Mouse (Mus musculus) spleen, adult 2 months (tissue): ENCODE data around the gene Phactr3. TPM values are rescaled to one million over a fixed set of nuclear protein-coding genes. Genes with fewer than 3 reads are reported as not detected.

Experiments used
- DNase-seq, 2 experiments: peaks; one replicate each; pipeline versions ENCODE4 v3.0.0 to v3.0.0-alpha.2; 2012 to 2021; ENCODE audit warnings: low spot score in 2 of 2, low read depth in 1 of 2
- H3K27ac ChIP-seq: fragments of 200-500 bp; 2 replicates; pipeline ENCODE4 v1.5.1; 2012; ENCODE audit warnings: low read length, inconsistent platforms; ENCODE audit not compliant: insufficient read depth
- H3K27me3 ChIP-seq: fragments of 200-500 bp; 2 replicates; pipeline ENCODE4 v1.6.1; 2012; ENCODE audit warnings: mild to moderate bottlenecking, moderate library complexity, low read length, inconsistent platforms; ENCODE audit not compliant: control insufficient read depth, insufficient read depth
- H3K36me3 ChIP-seq: fragments of 200-500 bp; 2 replicates; pipeline ENCODE4 v1.6.1; 2012; ENCODE audit warnings: mild to moderate bottlenecking, low read length, inconsistent platforms; ENCODE audit not compliant: control insufficient read depth, insufficient read depth
- H3K4me1 ChIP-seq: fragments of 200-500 bp; 2 replicates; pipeline ENCODE4 v1.6.1; 2011; ENCODE audit warnings: inconsistent platforms; ENCODE audit not compliant: control insufficient read depth, insufficient read depth, insufficient read length
- H3K4me3 ChIP-seq: fragments of 200-500 bp; 2 replicates; pipeline ENCODE4 v1.5.1; 2011; ENCODE audit warnings: mild to moderate bottlenecking, inconsistent platforms; ENCODE audit not compliant: insufficient read depth, insufficient read length; ENCODE audit errors: extremely low read depth
- CTCF ChIP-seq: fragments of 200-500 bp; IDR thresholded peaks from 2 replicates; pipeline ENCODE4 v1.5.1; 2011; ENCODE audit warnings: mild to moderate bottlenecking, inconsistent platforms; ENCODE audit not compliant: insufficient read depth, insufficient read length, insufficient replicate concordance; ENCODE audit errors: extremely low read depth
- POLR2A ChIP-seq: fragments of 200-500 bp; IDR thresholded peaks from 2 replicates; pipeline ENCODE4 v1.6.1; 2011; ENCODE audit warnings: low read depth, low read length, inconsistent platforms
- WGBS: fragments of 180-500 bp; shearing (Covaris S2); methylation state at CpG from one replicate; pipeline ENCODE4 v1.1.7; 2018; 5-methylcytosine and 5-hydroxymethylcytosine counted together
- polyA plus RNA-seq: library from polyadenylated mRNA; depleted of rRNA; stranded (reverse); fragments of >200 nt; gene quantifications from 2 replicates; pipeline ENCODE4 v1.2.3, GENCODE M21; 2012

Phactr3 gene
- polyA plus RNA-seq, 1 experiment = 0.54 TPM

DNA sequence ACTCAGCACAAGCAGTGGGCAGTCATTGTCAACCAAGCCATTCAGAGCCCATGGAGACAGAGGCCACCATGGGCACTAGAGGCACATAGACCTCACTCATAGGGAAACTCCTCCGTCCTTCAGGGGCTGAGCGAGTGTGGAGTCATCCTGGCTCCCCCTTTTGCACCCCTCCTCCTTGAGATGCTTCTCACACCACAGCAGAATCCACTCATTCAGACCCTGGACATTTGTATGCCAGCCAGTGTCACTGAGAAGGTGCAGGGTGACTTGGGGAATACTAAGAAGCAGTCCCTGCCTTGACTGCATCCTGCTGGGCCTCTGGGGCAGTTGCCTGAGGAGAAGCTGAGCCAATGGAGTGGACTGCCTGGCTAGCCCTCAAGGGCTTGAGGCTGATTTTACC, 95.1 kb downstream of the Phactr3 start:
- no peak for DNase-seq
- Histone ChIP-seq H3K4me3 (no peak overlapping the region), H3K27ac (no peak overlapping the region), H3K27me3 (no peaks in the 10 kb centered on the region), H3K36me3 (no peaks in the 10 kb centered on the region), H3K4me1 (no peaks in the 10 kb centered on the region)
- WGBS = 77% methylated on average over 2 of the region's 2 CpGs
- TF ChIP-seq POLR2A (no peak), CTCF (no peak)

DNA sequence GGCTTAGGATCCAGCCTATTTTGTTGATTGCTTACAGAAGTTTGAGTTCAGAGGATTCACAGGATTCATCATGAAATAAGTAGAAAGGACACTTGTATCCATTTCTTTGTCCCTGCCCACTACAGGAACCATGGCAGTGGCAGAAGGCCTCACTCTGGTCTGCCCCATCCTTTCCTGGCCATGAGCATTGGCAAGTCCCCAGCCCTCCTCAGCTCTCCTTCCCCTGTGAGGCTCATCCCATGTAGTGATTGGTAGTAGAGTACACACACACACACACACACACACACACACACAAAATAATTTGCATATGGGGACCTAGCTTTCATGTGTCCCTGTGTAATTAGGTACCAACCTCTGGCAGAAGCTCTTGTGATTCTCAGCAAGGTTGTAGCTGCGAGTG, 95.8 kb downstream of the Phactr3 start:
- TF ChIP-seq POLR2A (no peak), CTCF (no peak)

DNA sequence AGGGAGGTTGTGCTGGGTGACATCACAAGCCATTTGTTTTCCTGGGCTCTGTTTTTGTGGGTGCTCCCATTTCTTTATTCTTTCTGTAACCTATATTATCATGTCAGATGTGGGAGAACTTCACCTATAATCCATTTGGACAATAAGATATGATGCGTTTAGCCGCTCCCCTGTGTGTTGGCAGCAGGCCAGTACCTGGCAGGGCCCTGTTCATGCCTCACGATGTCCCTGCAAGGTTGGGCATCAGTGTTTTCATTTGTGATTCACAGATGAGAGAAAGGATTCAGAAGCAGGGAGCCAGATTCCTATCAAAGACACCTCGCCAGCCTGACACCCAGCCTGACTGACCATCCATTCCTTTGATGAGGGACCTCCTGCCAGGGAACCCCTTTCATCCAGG, 99.7 kb downstream of the Phactr3 start:
- WGBS = 77% methylated on average over 4 of the region's 4 CpGs
- Histone ChIP-seq H3K36me3 (no peaks in the 10 kb centered on the region), H3K27me3 (no peaks in the 10 kb centered on the region), H3K4me1 (no peaks in the 10 kb centered on the region), H3K4me3 (no peak overlapping the region), H3K27ac (no peak overlapping the region)
- TF ChIP-seq CTCF (no peak), POLR2A (no peak)
- DNase-seq = no peak

More for the DNA sequence above, 95.8 kb downstream of the Phactr3 start:
- no peaks in the 10 kb centered on the region for H3K36me3 ChIP-seq
- WGBS = 74% methylated on average over 1 of the region's 1 CpGs
- H3K4me1 ChIP-seq = no peaks in the 10 kb centered on the region
- H3K27me3 ChIP-seq = no peaks in the 10 kb centered on the region
- no peak for DNase-seq
- H3K4me3 ChIP-seq = no peak overlapping the region
- H3K27ac ChIP-seq = no peak overlapping the region

DNA sequence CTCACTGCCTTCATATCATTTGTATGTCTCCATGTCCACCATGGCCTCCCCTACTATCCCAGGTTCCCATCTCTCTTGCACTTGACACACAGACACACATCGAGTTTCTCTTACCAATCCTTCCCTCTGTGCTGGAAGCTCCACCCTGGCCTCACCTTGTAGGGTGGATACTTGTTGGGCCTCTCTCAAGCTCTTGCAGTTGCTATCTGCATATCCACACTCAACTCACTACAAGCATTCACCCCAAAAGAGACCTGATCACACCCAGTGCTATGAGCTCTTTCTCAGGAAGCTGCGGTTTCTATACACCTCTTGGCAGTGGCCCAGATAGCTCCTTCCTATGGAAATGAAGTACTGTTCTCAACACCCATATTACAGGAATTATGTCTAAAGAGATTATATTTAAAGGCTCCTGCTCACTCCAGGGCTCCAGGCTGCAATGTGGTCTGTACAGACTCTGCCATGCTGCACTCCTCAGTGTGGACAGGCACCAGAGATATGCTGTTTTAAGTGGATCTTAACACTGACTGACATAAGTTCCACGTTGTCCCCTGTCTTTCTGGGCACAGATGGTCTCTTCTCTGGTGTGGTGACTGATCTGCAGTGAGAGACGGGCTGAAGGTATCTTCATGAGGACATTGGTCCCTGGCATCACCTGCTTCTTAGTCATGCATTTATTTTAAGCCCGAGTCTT, 100.8 kb downstream of the Phactr3 start:
- 49% methylated on average over 5 of the region's 5 CpGs for WGBS
- TF ChIP-seq POLR2A = no peak
- no peak for TF ChIP-seq CTCF
- Histone ChIP-seq H3K4me1 (no peaks in the 10 kb centered on the region), H3K4me3 (no peak overlapping the region), H3K27me3 (no peaks in the 10 kb centered on the region), H3K27ac (no peak overlapping the region), H3K36me3 (no peaks in the 10 kb centered on the region)
- no peak for DNase-seq

DNA sequence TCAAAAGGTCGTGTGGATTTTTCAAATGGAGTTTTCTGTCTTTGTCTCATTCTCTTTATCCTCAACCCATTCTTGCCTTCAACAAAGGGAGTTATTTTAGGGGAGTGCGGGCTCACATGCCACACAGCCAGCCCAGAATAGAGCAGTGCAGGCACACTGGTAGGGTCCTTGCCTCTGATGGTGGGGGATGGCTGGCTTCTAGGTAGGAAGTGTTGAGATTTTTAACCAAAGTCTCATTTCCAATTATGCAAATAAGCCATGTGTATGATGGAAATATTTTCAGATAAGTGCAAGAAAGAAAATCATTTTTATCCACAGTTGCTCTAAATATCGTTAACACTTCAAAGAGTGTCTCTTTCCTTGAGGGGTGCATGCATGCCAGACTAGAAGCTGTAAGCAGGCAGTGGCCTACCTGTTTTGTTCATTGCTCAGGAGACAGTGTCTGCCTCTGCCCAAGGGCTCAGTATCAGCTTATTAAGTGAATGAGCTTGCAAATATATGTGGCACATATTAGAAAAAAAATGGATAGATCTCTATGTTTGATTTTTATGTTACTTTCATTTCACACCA, 101.5 kb downstream of the Phactr3 start:
- no peak overlapping the region for H3K4me3 ChIP-seq
- no peaks in the 10 kb centered on the region for H3K4me1 ChIP-seq
- no peak overlapping the region for H3K27ac ChIP-seq
- no peak for DNase-seq
- no peak for TF ChIP-seq CTCF
- no peak for TF ChIP-seq POLR2A
- no peaks in the 10 kb centered on the region for H3K36me3 ChIP-seq
- H3K27me3 ChIP-seq = no peaks in the 10 kb centered on the region
- 72% methylated on average over 3 of the region's 3 CpGs for WGBS

DNA sequence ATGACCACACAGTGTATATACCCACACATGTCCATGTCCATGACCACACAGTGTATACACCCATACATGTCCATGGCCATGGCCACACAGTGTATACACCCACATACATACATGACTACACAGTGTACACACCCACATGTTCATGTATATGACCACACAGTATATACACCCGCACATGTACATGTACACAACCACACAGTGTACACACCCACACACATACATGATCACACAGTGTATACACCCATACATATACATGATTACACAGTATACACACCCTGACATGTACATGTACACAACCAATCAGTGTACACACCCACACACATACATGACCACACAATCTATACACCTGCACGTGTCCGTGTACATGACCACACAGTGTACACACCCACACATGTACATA, 102.2 kb downstream of the Phactr3 start:
- Histone ChIP-seq H3K4me3 (no peak overlapping the region), H3K27me3 (no peaks in the 10 kb centered on the region), H3K36me3 (no peaks in the 10 kb centered on the region), H3K27ac (no peak overlapping the region), H3K4me1 (no peaks in the 10 kb centered on the region)
- no peak for TF ChIP-seq POLR2A
- TF ChIP-seq CTCF = no peak
- DNase-seq = no peak
- WGBS = 94% methylated on average over 3 of the region's 3 CpGs

DNA sequence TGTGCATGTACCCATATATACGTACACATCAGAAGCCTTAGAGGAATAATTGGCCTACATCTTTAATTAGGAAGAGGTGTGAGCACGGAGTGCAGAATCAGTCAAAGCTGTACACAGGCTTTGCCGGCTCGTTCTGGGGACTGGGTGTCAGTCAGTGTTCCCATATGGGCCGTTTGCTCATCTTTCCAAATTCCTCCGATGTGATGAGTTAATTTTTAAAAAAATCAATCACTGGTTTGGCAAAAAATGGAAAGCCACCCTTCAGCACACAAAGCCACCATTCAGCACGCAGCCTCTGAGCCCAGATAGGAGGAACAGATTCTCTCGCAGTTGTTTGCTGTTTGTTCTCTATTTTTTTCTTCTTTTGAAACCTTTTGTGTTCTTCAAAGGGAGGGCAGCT, 110.5 kb downstream of the Phactr3 start:
- H3K27ac ChIP-seq = no peak overlapping the region
- H3K4me3 ChIP-seq = no peak overlapping the region
- DNase-seq = no peak
- H3K36me3 ChIP-seq = no peaks in the 10 kb centered on the region
- no peaks in the 10 kb centered on the region for H3K27me3 ChIP-seq
- H3K4me1 ChIP-seq = no peaks in the 10 kb centered on the region
- TF ChIP-seq POLR2A = no peak
- TF ChIP-seq CTCF = no peak
- 88% methylated on average over 8 of the region's 8 CpGs for WGBS
